Mouse (Mus musculus) R1 (cell line): ENCODE measurements at regions not wholly inside any gene's neighbourhood (a gene's known extent, or its start where the extent isn't known, plus 50 kb on each side); places are given as distances from the start of the nearest gene placed in this dataset.
A peak's percentile ranks its signal among the peaks of the same experiment; 100 is the strongest.

Source experiments
- DNase-seq: peaks from one replicate; pipeline ENCODE4 v3.0.0-alpha.2; 2018; ENCODE audit warnings: low read depth, low spot score

DNA sequence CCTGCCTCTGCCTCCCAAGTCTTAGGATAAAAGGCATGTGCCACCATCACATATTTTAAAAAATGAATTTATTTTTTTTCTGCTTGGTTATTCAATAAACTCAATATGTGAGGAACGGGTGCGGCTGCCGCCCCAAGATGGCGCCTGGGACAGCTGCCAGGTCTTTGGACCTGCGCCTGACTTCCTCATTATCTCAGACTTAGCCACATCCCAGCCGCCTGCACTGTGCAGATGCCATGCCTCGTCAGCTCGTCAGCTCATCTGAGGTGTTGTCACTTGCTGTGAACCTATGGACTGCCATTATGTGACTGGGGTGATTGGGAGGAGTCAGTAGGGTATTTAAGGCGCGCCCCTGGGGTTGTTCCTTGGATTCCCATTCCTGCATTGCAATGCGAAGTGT lies 354.1 kb downstream of the Cdh7 start:
- DNase-seq, result peak; percentile 39
